Mouse (Mus musculus): ENCODE results near the gene Apoc2. TPM values are rescaled to one million over a fixed set of nuclear protein-coding genes. Genes with fewer than 3 reads are reported as not detected.

Apoc2 gene
- total RNA-seq, 1 experiment: not detected

GRCm38 (mm10) chr7:19628536-19629360 is 49.0 kb downstream of the Apoc2 start:
- Histone ChIP-seq H3K9ac (ENCODE audit: insufficient read depth, low read depth, low read length, poor library complexity, severe bottlenecking) (peak overlapping the region; percentile 89), H3K36me3 (ENCODE audit: control insufficient read depth, insufficient read depth, low read length, poor library complexity, severe bottlenecking) (peaks cover 8% of the 10 kb centered on the region), H3K4me3 (ENCODE audit: insufficient read depth in 1 of 2, low read depth in 1 of 2, low read length in 2 of 2, poor library complexity in 1 of 2, severe bottlenecking in 1 of 2) (peak overlapping the region; percentile 94 to 96), H3K4me1 (ENCODE audit: control insufficient read depth in 2 of 2, insufficient read depth in 2 of 2, low read length in 2 of 2, poor library complexity in 1 of 2) (peaks cover 2 to 5% of the 10 kb centered on the region in 2 experiments; a peak in 2 of 4 replicates), H3K27ac (ENCODE audit: insufficient read depth, low read depth, low read length, poor library complexity, severe bottlenecking) (peak overlapping the region; percentile 85), H3K9me3 (ENCODE audit: control insufficient read depth, insufficient read depth, low read depth, low read length) (no peaks in the 10 kb centered on the region)
- in situ Hi-C loops (cut with MboI; ENCODE audit: low sequenced_read_pairs in 2 of 2, unreplicated experiment in 2 of 2): no loop called here
- TF ChIP-seq MAFK (IDR thresholded peaks at IDR 0.05; ENCODE audit: insufficient read depth, low read depth, low read length) (no peak), ZNF384 (IDR thresholded peaks at IDR 0.05; ENCODE audit: low read depth, low read length) (no peak), ZC3H11A (IDR thresholded peaks at IDR 0.05; ENCODE audit: borderline replicate concordance, low read depth, low read length) (no peak), CHD2 (IDR thresholded peaks at IDR 0.05; ENCODE audit: low read depth, low read length) (no peak), HCFC1 (IDR thresholded peaks at IDR 0.05; ENCODE audit: borderline replicate concordance, insufficient read depth, low read length) (no peak)
- peak; percentile 100 for DNase-seq (ENCODE audit: low read depth, low spot score)

DNA sequence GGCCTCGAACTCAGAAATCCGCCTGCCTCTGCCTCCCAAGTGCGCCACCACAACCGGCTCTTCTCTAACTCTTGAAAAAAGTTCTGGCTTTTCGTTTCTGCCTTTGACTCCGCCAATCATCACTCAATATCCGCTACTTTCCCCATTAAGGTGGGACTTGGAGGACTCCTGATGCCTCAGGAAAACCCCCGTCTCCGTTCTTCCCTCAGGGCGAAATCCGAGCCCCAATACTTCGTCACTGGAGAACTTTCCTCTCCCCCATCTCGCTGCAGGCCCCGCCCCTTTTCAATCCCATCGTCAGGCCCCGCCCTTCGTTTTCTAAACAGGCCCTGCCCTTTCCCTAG is 49.6 kb downstream of the Apoc2 start:
- DNase-seq (ENCODE audit: low read depth, low spot score): no peak

DNA sequence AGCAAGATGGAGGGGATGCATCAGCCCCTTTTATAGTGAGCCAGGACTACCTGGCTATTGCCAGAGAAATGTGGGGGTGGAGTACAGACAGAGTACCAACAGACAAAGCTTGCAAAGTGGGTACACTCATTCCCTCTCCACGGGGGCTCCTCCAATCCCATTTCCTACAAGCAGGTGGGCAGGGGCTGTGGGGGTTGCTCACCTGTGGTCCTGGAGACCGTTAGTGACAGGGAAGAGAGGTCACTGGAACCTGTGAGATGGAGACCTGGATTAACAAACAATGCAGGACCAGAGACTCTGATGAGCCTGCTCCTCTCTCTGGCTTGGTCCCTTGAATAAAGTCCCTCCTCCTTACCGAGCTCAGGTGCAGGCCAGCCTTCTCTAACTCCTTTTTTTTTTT is 50.0 kb downstream of the Apoc2 start:
- TF ChIP-seq MAFK (IDR thresholded peaks at IDR 0.05; ENCODE audit: insufficient read depth, low read depth, low read length) (no peak), ZC3H11A (IDR thresholded peaks at IDR 0.05; ENCODE audit: borderline replicate concordance, low read depth, low read length) (no peak), ZNF384 (IDR thresholded peaks at IDR 0.05; ENCODE audit: low read depth, low read length) (no peak), CHD2 (IDR thresholded peaks at IDR 0.05; ENCODE audit: low read depth, low read length) (no peak), HCFC1 (IDR thresholded peaks at IDR 0.05; ENCODE audit: borderline replicate concordance, insufficient read depth, low read length) (no peak)
- Histone ChIP-seq H3K4me1 (ENCODE audit: control insufficient read depth in 2 of 2, insufficient read depth in 2 of 2, low read length in 2 of 2, poor library complexity in 1 of 2) (peaks cover 2 to 9% of the 10 kb centered on the region in 2 experiments; a peak in 2 of 4 replicates), H3K27ac (ENCODE audit: insufficient read depth, low read depth, low read length, poor library complexity, severe bottlenecking) (peak overlapping the region; percentile 22; the same call in 1 of the 2 replicates), H3K9me3 (ENCODE audit: control insufficient read depth, insufficient read depth, low read depth, low read length) (no peaks in the 10 kb centered on the region), H3K4me3 (ENCODE audit: insufficient read depth in 1 of 2, low read depth in 1 of 2, low read length in 2 of 2, poor library complexity in 1 of 2, severe bottlenecking in 1 of 2) (peak overlapping the region; percentile 52 to 74), H3K9ac (ENCODE audit: insufficient read depth, low read depth, low read length, poor library complexity, severe bottlenecking) (no peak overlapping the region; the same call in 1 of the 2 replicates), H3K36me3 (ENCODE audit: control insufficient read depth, insufficient read depth, low read length, poor library complexity, severe bottlenecking) (no peaks in the 10 kb centered on the region)
- in situ Hi-C loops (cut with MboI; ENCODE audit: low sequenced_read_pairs in 2 of 2, unreplicated experiment in 2 of 2): no loop called here
- no peak for DNase-seq (ENCODE audit: low read depth, low spot score)

More for the DNA sequence above, 49.6 kb downstream of the Apoc2 start:
- H3K4me1 ChIP-seq (ENCODE audit: control insufficient read depth in 2 of 2, insufficient read depth in 2 of 2, low read length in 2 of 2, poor library complexity in 1 of 2): peaks cover 2 to 8% of the 10 kb centered on the region in 2 experiments; a peak in 2 of 4 replicates
- TF ChIP-seq CHD2 (IDR thresholded peaks at IDR 0.05; ENCODE audit: low read depth, low read length) (no peak), MAFK (IDR thresholded peaks at IDR 0.05; ENCODE audit: insufficient read depth, low read depth, low read length) (no peak), HCFC1 (IDR thresholded peaks at IDR 0.05; ENCODE audit: borderline replicate concordance, insufficient read depth, low read length) (no peak), ZNF384 (IDR thresholded peaks at IDR 0.05; ENCODE audit: low read depth, low read length) (no peak), ZC3H11A (IDR thresholded peaks at IDR 0.05; ENCODE audit: borderline replicate concordance, low read depth, low read length) (no peak)
- H3K4me3 ChIP-seq (ENCODE audit: insufficient read depth in 1 of 2, low read depth in 1 of 2, low read length in 2 of 2, poor library complexity in 1 of 2, severe bottlenecking in 1 of 2): peak overlapping the region; percentile 52 to 74
- H3K36me3 ChIP-seq (ENCODE audit: control insufficient read depth, insufficient read depth, low read length, poor library complexity, severe bottlenecking): peaks cover 2% of the 10 kb centered on the region
- in situ Hi-C loops (cut with MboI; ENCODE audit: low sequenced_read_pairs in 2 of 2, unreplicated experiment in 2 of 2): no loop called here
- H3K27ac ChIP-seq (ENCODE audit: insufficient read depth, low read depth, low read length, poor library complexity, severe bottlenecking): peak overlapping the region; percentile 22; the same call in 1 of the 2 replicates
- no peaks in the 10 kb centered on the region for H3K9me3 ChIP-seq (ENCODE audit: control insufficient read depth, insufficient read depth, low read depth, low read length)
- H3K9ac ChIP-seq (ENCODE audit: insufficient read depth, low read depth, low read length, poor library complexity, severe bottlenecking): peak overlapping the region; percentile 23; the same call in 1 of the 2 replicates

- Histone ChIP-seq H3K4me1 (ENCODE audit: control insufficient read depth in 2 of 2, insufficient read depth in 2 of 2, low read length in 2 of 2, poor library complexity in 1 of 2) (peaks cover 2 to 13% of the 10 kb centered on the region in 2 experiments; a peak in 2 of 4 replicates), H3K4me3 (ENCODE audit: insufficient read depth in 1 of 2, low read depth in 1 of 2, low read length in 2 of 2, poor library complexity in 1 of 2, severe bottlenecking in 1 of 2) (no peak overlapping the region), H3K27ac (ENCODE audit: insufficient read depth, low read depth, low read length, poor library complexity, severe bottlenecking) (no peak overlapping the region), H3K9ac (ENCODE audit: insufficient read depth, low read depth, low read length, poor library complexity, severe bottlenecking) (no peak overlapping the region), H3K9me3 (ENCODE audit: control insufficient read depth, insufficient read depth, low read depth, low read length) (no peaks in the 10 kb centered on the region), H3K36me3 (ENCODE audit: control insufficient read depth, insufficient read depth, low read length, poor library complexity, severe bottlenecking) (no peaks in the 10 kb centered on the region)
- in situ Hi-C loops (cut with MboI; ENCODE audit: low sequenced_read_pairs in 2 of 2, unreplicated experiment in 2 of 2): no loop called here
- no peak for DNase-seq (ENCODE audit: low read depth, low spot score)
- TF ChIP-seq HCFC1 (IDR thresholded peaks at IDR 0.05; ENCODE audit: borderline replicate concordance, insufficient read depth, low read length) (no peak), ZNF384 (IDR thresholded peaks at IDR 0.05; ENCODE audit: low read depth, low read length) (no peak), CHD2 (IDR thresholded peaks at IDR 0.05; ENCODE audit: low read depth, low read length) (no peak)
Observed at GRCm38 (mm10) chr7:19623433-19623832, 54.3 kb downstream of the Apoc2 start.

All from ES-E14 (cell line).